In genomic region chr12:16034691-16035515, GRCm38 (mm10) we compare ENCODE assay signal across 21 mouse cellular contexts.
DNase-seq lines count a peak whose midpoint lies in the region; ATAC-seq and TF ChIP-seq lines count a peak whose summit lies in the region.
"Had no signal": no experiment of that assay in that cellular context is flagged by ENCODE, and none has a peak within 500 bp of the region (broad histone marks: within the 10 kb centered on the region; RNA-seq: fewer than 3 reads in every experiment).

No protein-coding gene starts in this region.

- peak; percentile 73 for DNase-seq in heart, adult 11 months
- no peak for DNase-seq in heart, adult 9 months (ENCODE audit: low spot score in 2 of 2)
- DNase-seq in kidney, adult 18-20 months: no peak
- peak; percentile 23 for DNase-seq in limb, embryonic 14.5 days (ENCODE audit: low spot score)
- DNase-seq in limb, embryonic 10.5 days (ENCODE audit: low spot score): no peak
- peak; percentile 28 for DNase-seq in Patski (ENCODE audit: low read depth, low spot score)
- DNase-seq: adrenal gland, postnatal 10 days; cerebellum, adult 11 months; cerebellum, adult 8-10 months; cerebellum, postnatal 14 days; embryo, embryonic 11 days; forebrain, postnatal 0 days; heart, postnatal 10 days; heart, postnatal 4 days had no signal

- POLR2A ChIA-PET in Patski (lab: Charles Lee): no interaction called here

- H3K4me2 ChIP-seq in kidney, embryonic 14.5 days (replicated peaks; ENCODE audit: low read depth, low read length): no peak overlapping the region
- no peak overlapping the region for H3K4me2 ChIP-seq in limb, embryonic 14.5 days (replicated peaks; ENCODE audit: low read depth, low read length, severe bottlenecking)
- H3K4me2 ChIP-seq: embryonic facial prominence, embryonic 12.5 days; forebrain, embryonic 13.5 days; hindbrain, embryonic 12.5 days had no signal

- no peak for TF ChIP-seq POLR2A in limb, embryonic 14.5 days (IDR thresholded peaks at IDR 0.05; ENCODE audit: borderline replicate concordance, extremely low read depth, insufficient read depth, insufficient read length)

- no peak overlapping the region for H3K9ac ChIP-seq in kidney, embryonic 14.5 days (ENCODE audit: low read depth, low read length)
- H3K9ac ChIP-seq in limb, embryonic 14.5 days (ENCODE audit: low read depth, low read length, severe bottlenecking): no peak overlapping the region
- H3K9ac ChIP-seq: embryonic facial prominence, embryonic 12.5 days; forebrain, embryonic 13.5 days; forebrain, postnatal 0 days; hindbrain, embryonic 12.5 days had no signal

- 0 out of 2 replicates have a peak, but pooled peaks cover 2% of the 10 kb centered on the region for H3K4me1 ChIP-seq in kidney, embryonic 14.5 days (ENCODE audit: control insufficient read depth, insufficient read depth, low read length)
- no peaks in the 10 kb centered on the region for H3K4me1 ChIP-seq in limb, embryonic 14.5 days (ENCODE audit: control insufficient read depth, insufficient read depth, low read length)
- H3K4me1 ChIP-seq in limb, embryonic 10.5 days: no peaks in the 10 kb centered on the region
- H3K4me1 ChIP-seq: embryonic facial prominence, embryonic 12.5 days; forebrain, embryonic 13.5 days; hindbrain, embryonic 12.5 days had no signal

- peak; percentile 49; the same call in 1 of the 2 replicates for ATAC-seq in kidney, embryonic 14.5 days (ENCODE audit: low FRiP score, low TSS enrichment)
- ATAC-seq in limb, embryonic 14.5 days (ENCODE audit: low FRiP score, low read depth): no peak
- ATAC-seq in Patski: peak; percentile 83
- ATAC-seq in erythroblast, adult 5-6 weeks (replicated peaks; ENCODE audit: low FRiP score, poor library complexity, severe bottlenecking): no peak
- ATAC-seq: forebrain, embryonic 13.5 days; forebrain, postnatal 0 days; hindbrain, embryonic 16.5 days; inflammation-experienced regulatory T-cells, adult 6 months had no signal

- H3K36me3 ChIP-seq in kidney, embryonic 14.5 days (ENCODE audit: control insufficient read depth, insufficient read depth, low read length): no peaks in the 10 kb centered on the region
- H3K36me3 ChIP-seq in limb, embryonic 14.5 days (ENCODE audit: control insufficient read depth, insufficient read depth, low read length): no peaks in the 10 kb centered on the region
- H3K36me3 ChIP-seq in limb, embryonic 10.5 days: no peaks in the 10 kb centered on the region
- H3K36me3 ChIP-seq: embryonic facial prominence, embryonic 12.5 days; hindbrain, embryonic 12.5 days had no signal

- CTCF ChIA-PET in Patski (lab: Charles Lee): interaction anchor here (0.8 to 1.4 kb wide), 2 partner anchors 20 to 25 kb away, joined by 3 to 4 read pairs; no protein-coding TSS in a partner anchor

- no peaks in the 10 kb centered on the region for H3K27me3 ChIP-seq in kidney, embryonic 14.5 days (ENCODE audit: control insufficient read depth, insufficient read depth, low read length)
- H3K27me3 ChIP-seq in limb, embryonic 14.5 days (ENCODE audit: control insufficient read depth, insufficient read depth, low read length): no peaks in the 10 kb centered on the region
- no peaks in the 10 kb centered on the region for H3K27me3 ChIP-seq in limb, embryonic 10.5 days (ENCODE audit: low read depth, poor library complexity, severe bottlenecking)
- no peaks in the 10 kb centered on the region for H3K27me3 ChIP-seq in Patski
- H3K27me3 ChIP-seq: embryonic facial prominence, embryonic 12.5 days; forebrain, embryonic 13.5 days; hindbrain, embryonic 12.5 days had no signal

- no peak for TF ChIP-seq CTCF in Patski (IDR thresholded peaks at IDR 0.05)

- H3K9me3 ChIP-seq in kidney, embryonic 14.5 days (ENCODE audit: control insufficient read depth, low read length): no peaks in the 10 kb centered on the region
- H3K9me3 ChIP-seq in limb, embryonic 14.5 days (ENCODE audit: control insufficient read depth, low read length): no peaks in the 10 kb centered on the region
- H3K9me3 ChIP-seq in limb, embryonic 10.5 days (replicated peaks): no peaks in the 10 kb centered on the region
- H3K9me3 ChIP-seq: embryonic facial prominence, embryonic 12.5 days; forebrain, embryonic 13.5 days; hindbrain, embryonic 12.5 days had no signal

- in situ Hi-C loops in Patski (cut with MboI; ENCODE audit: low pct_unique_long_range_greater_than_20kb): no loop called here

- no peak overlapping the region for H3K27ac ChIP-seq in kidney, embryonic 14.5 days (ENCODE audit: low read depth, low read length)
- H3K27ac ChIP-seq in limb, embryonic 14.5 days (replicated peaks; ENCODE audit: low read depth, low read length): no peak overlapping the region
- H3K27ac ChIP-seq in limb, embryonic 10.5 days: no peak overlapping the region
- H3K27ac ChIP-seq: embryonic facial prominence, embryonic 12.5 days; forebrain, embryonic 13.5 days; hindbrain, embryonic 12.5 days had no signal

- H3K4me3 ChIP-seq in kidney, embryonic 14.5 days (ENCODE audit: low read length): no peak overlapping the region
- no peak overlapping the region for H3K4me3 ChIP-seq in limb, embryonic 14.5 days (replicated peaks; ENCODE audit: low read length)
- no peak overlapping the region for H3K4me3 ChIP-seq in limb, embryonic 10.5 days
- H3K4me3 ChIP-seq: embryonic facial prominence, embryonic 12.5 days; forebrain, embryonic 13.5 days; hindbrain, embryonic 12.5 days had no signal

Comparison
In these comparisons a context has a peak if more than half of its experiments do, and no peak if none do; other contexts are left out.
1. DNase-seq: peak in heart, adult 11 months (single experiment), limb, embryonic 14.5 days (single experiment) and Patski (single experiment); none in heart, adult 9 months (0 of 2), kidney, adult 18-20 months (single experiment) and limb, embryonic 10.5 days (single experiment).
2. ATAC-seq: peak in kidney, embryonic 14.5 days (single experiment) and Patski (single experiment); none in limb, embryonic 14.5 days (single experiment) and erythroblast, adult 5-6 weeks (single experiment).